13 mouse cellular contexts compared by ENCODE assay signal in genomic region chr14:24608356-24608755, GRCm38 (mm10).
DNase-seq lines count a peak whose midpoint lies in the region.
"Had no signal": no experiment of that assay in that cellular context is flagged by ENCODE, and none has a peak within 500 bp of the region (broad histone marks: within the 10 kb centered on the region; RNA-seq: fewer than 3 reads in every experiment).

No protein-coding gene starts in this region.

- DNase-seq in brain, adult 2 months (ENCODE audit: low read depth, low spot score) = peak; percentile 92
- DNase-seq in cerebellum, adult 11 months = peak; percentile 73
- peak; percentile 75 for DNase-seq in cerebellum, adult 8-10 months
- peak; percentile 72 to 85 for DNase-seq in cerebellum, postnatal 14 days
- no peak for DNase-seq in kidney, postnatal 4 days
- DNase-seq in adrenal gland, postnatal 14 days = no peak
- no peak for DNase-seq in adrenal gland, postnatal 4 days (ENCODE audit: low spot score in 2 of 2)
- DNase-seq: adrenal gland, adult 8-10 months; embryo, embryonic 11 days; gastrocnemius, postnatal 10 days; heart, adult 18-20 months; heart, postnatal 14 days; kidney, adult 18-20 months had no signal

Comparison
In these comparisons a context has a peak if more than half of its experiments do, and no peak if none do; other contexts are left out.
1. DNase-seq: peak in brain, adult 2 months (single experiment), cerebellum, adult 11 months (single experiment), cerebellum, adult 8-10 months (single experiment) and cerebellum, postnatal 14 days (2 of 2); none in kidney, postnatal 4 days (0 of 2), adrenal gland, postnatal 14 days (single experiment) and adrenal gland, postnatal 4 days (0 of 2).